Mouse (Mus musculus) C2C12 (cell line): Measurements from ENCODE around the gene Eid2b. TPM values are rescaled to one million over a fixed set of nuclear protein-coding genes. Genes with fewer than 3 reads are reported as not detected.
A peak's percentile ranks its signal among the peaks of the same experiment; 100 is the strongest.

Experiments used
- H3K27me3 ChIP-seq: one replicate; pipeline ENCODE4 v1.6.1; 2011; ENCODE audit not compliant: control insufficient read depth, insufficient read depth, insufficient read length
- H3K36me3 ChIP-seq: one replicate; pipeline ENCODE4 v1.6.1; 2011; ENCODE audit not compliant: control insufficient read depth, insufficient read depth
- H3K4me3 ChIP-seq: one replicate; pipeline ENCODE4 v1.5.1; 2011; ENCODE audit warnings: mild to moderate bottlenecking, control low read depth; ENCODE audit not compliant: poor library complexity, insufficient read depth, severe bottlenecking
- H3K79me2 ChIP-seq: one replicate; pipeline ENCODE4 v1.6.1; 2011; ENCODE audit not compliant: control insufficient read depth, insufficient read depth
- H3K79me3 ChIP-seq: one replicate; pipeline ENCODE4 v1.6.1; 2011; ENCODE audit warnings: low read depth, control low read depth
- H3ac ChIP-seq: one replicate; pipeline ENCODE3; 2011; ENCODE audit warnings: low read depth; ENCODE audit not compliant: control insufficient read depth, insufficient read length
- CEBPB ChIP-seq: IDR thresholded peaks from one replicate; pipeline ENCODE4 v1.6.1; 2011; ENCODE audit warnings: low read depth, mild to moderate bottlenecking, control low read depth, moderate library complexity
- CTCF ChIP-seq: IDR thresholded peaks from one replicate; pipeline ENCODE4 v1.5.1; 2011; ENCODE audit not compliant: control insufficient read depth, insufficient read depth, insufficient read length
- FOSL1 ChIP-seq: IDR thresholded peaks from one replicate; pipeline ENCODE4 v1.8.0; 2011; ENCODE audit warnings: mild to moderate bottlenecking, low read length; ENCODE audit not compliant: poor library complexity, insufficient read depth, severe bottlenecking
- MAX ChIP-seq: IDR thresholded peaks from one replicate; pipeline ENCODE4 v1.6.1; 2011; ENCODE audit warnings: mild to moderate bottlenecking, control low read depth
- MYOD1 ChIP-seq: IDR thresholded peaks from one replicate; pipeline ENCODE4 v1.6.1; 2011; ENCODE audit warnings: low read depth; ENCODE audit not compliant: control insufficient read depth, insufficient read length
- MYOG ChIP-seq: IDR thresholded peaks from one replicate; pipeline ENCODE4 v1.6.1; 2011; ENCODE audit not compliant: control insufficient read depth, insufficient read length; ENCODE audit errors: extremely low read depth
- USF1 ChIP-seq: IDR thresholded peaks from one replicate; pipeline ENCODE4 v1.6.1; 2011; ENCODE audit warnings: low read depth, mild to moderate bottlenecking, control low read depth, moderate library complexity
- polyA plus RNA-seq: library from polyadenylated mRNA; unstranded; fragments of >200 nt; fragmentation: generic; extraction: Trizol; gene quantifications from one replicate; pipeline ENCODE4 v1.2.1, GENCODE M21; 2012; ENCODE audit warnings: missing spikeins

Eid2b gene
- polyA plus RNA-seq, 1 experiment, result 4.3 TPM

DNA sequence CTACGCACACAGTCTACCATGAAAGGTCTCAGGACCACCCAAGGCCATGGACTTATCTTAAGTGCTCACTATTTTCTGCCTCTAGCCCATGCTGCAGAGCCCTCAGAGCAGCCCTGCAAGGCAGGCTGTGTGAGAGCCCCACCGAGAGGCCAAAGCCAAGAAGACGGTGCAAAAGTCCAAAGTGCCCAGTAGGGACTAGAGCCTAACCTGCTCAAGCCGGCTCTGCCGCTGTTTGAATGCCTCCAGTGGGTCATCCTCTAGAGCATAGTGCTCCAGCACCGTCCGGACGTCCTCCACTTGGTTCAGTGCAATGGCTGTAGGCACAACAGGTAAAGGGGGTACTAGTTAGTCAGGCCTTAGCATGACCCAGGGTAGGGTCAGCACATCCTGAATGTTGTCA lies 28.7 kb downstream of the Eid2b start:
- Histone ChIP-seq H3K4me3 (no peak overlapping the region), H3K79me2 (peaks cover 15% of the 10 kb centered on the region), H3K36me3 (peaks cover 37% of the 10 kb centered on the region), H3K27me3 (peaks cover 7% of the 10 kb centered on the region), H3K79me3 (peaks cover 6% of the 10 kb centered on the region), H3ac (no peak overlapping the region)
- TF ChIP-seq MYOG, result no peak
- TF ChIP-seq USF1, result no peak
- no peak for TF ChIP-seq CTCF

- Histone ChIP-seq H3K79me2 (peaks cover 20% of the 10 kb centered on the region), H3K79me3 (peaks cover 8% of the 10 kb centered on the region), H3K27me3 (no peaks in the 10 kb centered on the region), H3K36me3 (peaks cover 47% of the 10 kb centered on the region), H3ac (no peak overlapping the region), H3K4me3 (no peak overlapping the region)
- TF ChIP-seq USF1 (no peak), CEBPB (no peak), FOSL1 (no peak), MAX (no peak)
These were observed 32.2 kb downstream of the Eid2b start for GRCm38 (mm10) chr7:28309737-28310136.

DNA sequence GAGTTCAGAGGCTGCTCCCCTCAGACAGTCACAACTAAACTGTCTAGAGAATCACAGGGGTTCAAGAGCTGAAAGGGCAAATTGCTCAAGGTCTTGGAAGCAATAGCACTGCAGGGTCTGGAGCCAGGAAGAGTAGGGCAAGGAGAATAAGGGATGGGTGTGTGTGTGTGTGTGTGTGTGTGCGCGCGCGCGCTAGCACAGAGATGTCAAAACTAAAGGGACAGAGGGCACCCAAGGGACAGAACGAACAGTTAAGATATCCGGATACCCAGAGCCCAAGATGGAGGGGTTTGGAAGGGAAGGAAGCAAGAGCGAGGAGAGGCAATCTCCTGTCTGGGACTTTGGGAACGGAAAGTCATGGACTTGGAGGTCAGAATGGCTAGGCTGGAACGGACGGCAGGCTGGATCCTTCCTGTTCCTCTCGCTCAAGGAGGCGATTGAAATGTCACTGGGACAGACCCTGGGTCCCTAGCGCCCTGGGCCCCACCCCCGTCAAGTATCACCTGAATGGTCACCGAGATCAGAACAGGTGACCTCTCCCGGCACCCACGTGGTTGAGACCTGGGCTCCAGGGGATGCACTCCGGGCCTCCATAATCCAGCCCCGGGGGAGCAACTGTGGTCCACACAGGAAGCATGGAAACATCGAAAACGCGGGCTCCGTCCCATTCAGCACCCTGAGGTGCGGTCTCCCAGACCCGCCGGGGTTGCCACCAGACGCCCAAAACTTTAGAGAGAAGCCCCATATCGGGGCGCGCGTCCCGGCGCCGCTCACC lies 33.8 kb downstream of the Eid2b start:
- Histone ChIP-seq H3K36me3 (peaks cover 47% of the 10 kb centered on the region), H3K4me3 (peak overlapping the region; percentile 84)

DNA sequence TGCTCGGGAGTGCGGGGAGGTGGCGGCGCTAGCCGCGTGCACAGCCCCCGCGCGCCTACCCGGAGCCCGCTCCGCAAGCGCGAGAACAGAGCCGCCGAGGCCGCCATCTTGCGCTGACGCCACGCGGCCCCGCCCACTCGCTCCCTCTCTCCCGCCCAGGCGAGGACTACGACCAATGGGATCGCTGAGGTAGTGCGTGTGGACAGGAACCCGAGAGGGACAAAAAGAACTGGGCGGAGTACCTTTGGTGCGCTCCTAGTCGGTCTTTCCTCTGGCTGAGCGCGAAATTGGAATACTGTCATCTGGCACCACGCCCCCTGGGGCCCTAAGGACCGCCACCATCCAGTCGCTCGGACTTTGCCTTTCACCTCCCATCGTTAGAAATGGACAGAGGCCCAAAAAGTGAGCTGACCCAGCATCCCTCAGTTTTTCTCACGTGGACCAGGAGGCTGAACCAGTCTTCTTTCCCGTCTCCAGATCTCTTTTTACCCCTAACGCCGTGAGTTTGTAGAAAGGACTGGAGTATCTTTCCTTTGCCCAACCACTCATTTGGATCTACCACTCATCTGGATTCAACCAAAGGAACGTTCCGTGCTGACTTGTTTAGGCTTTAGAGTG lies 34.5 kb downstream of the Eid2b start, which contains the start of gene Timm50:
TSS of gene Timm50 (minus strand) at position 147 of the 618 bp plus-strand sequence.
- Histone ChIP-seq H3ac (peak within 1 kb of the TSS; percentile 66), H3K36me3 (peaks cover 47% of the 10 kb centered on the region), H3K27me3 (no peaks in the 10 kb centered on the region), H3K4me3 (peak within 1 kb of the TSS; percentile 84), H3K79me3 (peaks cover 8% of the 10 kb centered on the region), H3K79me2 (peaks cover 20% of the 10 kb centered on the region)
- TF ChIP-seq MAX, result peak; percentile 66
- TF ChIP-seq CTCF, result no peak

More for the DNA sequence above, 33.8 kb downstream of the Eid2b start:
- Histone ChIP-seq H3K79me3 (peaks cover 8% of the 10 kb centered on the region), H3K79me2 (peaks cover 20% of the 10 kb centered on the region), H3ac (peak overlapping the region; percentile 66), H3K27me3 (no peaks in the 10 kb centered on the region)
- no peak for TF ChIP-seq FOSL1
- TF ChIP-seq MYOG, result no peak
- no peak for TF ChIP-seq MAX
- TF ChIP-seq MYOD1, result no peak
- TF ChIP-seq USF1, result no peak
- TF ChIP-seq CEBPB, result no peak
- no peak for TF ChIP-seq CTCF

DNA sequence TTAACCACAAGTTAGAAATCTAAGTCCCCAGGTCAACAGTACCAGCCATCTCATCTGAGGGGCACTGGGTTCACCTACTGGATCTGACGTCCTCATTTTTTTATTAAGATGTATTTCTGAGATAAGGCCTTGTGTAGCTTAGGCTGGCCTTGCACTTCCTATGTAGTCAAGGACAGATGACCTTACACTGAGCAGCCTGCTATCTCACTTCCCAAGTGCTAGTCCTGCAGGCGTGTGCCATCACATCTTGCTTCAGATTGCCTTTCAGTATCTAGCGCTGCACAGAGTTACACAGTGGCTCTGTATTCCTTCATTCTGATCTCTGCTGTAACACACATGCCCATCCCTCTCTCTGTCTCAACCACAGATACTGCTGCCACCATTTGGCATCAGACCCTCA lies 40.5 kb downstream of the Eid2b start:
- no peaks in the 10 kb centered on the region for H3K27me3 ChIP-seq
- no peak overlapping the region for H3ac ChIP-seq
- no peaks in the 10 kb centered on the region for H3K79me2 ChIP-seq
- H3K36me3 ChIP-seq, result peaks cover 86% of the 10 kb centered on the region
- H3K4me3 ChIP-seq, result no peak overlapping the region
- TF ChIP-seq FOSL1 (no peak), MAX (no peak), USF1 (no peak), MYOD1 (no peak), CEBPB (no peak), CTCF (no peak), MYOG (no peak)
- no peaks in the 10 kb centered on the region for H3K79me3 ChIP-seq

DNA sequence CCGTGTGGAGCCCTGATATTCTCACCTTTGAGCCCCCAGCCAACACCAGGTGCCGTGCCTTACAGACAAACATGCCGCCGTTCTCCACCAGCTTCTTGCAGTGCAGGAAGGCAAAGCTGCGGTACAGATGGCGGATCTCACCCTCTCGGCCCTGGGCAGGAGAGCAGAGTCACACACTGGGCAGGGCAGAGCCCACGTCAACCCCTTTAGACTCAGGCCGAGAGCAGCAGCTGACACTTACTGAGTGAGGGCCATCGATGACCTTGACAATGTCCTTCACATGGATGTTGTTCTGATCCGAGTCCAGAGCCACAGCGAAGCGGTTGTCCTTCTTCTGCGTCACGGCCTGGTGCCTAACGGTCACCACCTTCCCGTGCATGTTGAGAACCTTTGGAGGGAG lies 41.2 kb downstream of the Eid2b start:
- TF ChIP-seq CEBPB (no peak), MYOG (no peak), MAX (no peak), CTCF (no peak), FOSL1 (no peak), MYOD1 (no peak), USF1 (no peak)

More for the DNA sequence above, 41.2 kb downstream of the Eid2b start:
- Histone ChIP-seq H3K79me2 (no peaks in the 10 kb centered on the region), H3K79me3 (no peaks in the 10 kb centered on the region), H3K27me3 (no peaks in the 10 kb centered on the region), H3K4me3 (no peak overlapping the region), H3ac (no peak overlapping the region), H3K36me3 (peaks cover 92% of the 10 kb centered on the region)
